Mouse (Mus musculus): ENCODE measurements at regions not wholly inside any gene's neighbourhood (a gene's known extent, or its start where the extent isn't known, plus 50 kb on each side); places are given as distances from the start of the nearest gene placed in this dataset.

DNA sequence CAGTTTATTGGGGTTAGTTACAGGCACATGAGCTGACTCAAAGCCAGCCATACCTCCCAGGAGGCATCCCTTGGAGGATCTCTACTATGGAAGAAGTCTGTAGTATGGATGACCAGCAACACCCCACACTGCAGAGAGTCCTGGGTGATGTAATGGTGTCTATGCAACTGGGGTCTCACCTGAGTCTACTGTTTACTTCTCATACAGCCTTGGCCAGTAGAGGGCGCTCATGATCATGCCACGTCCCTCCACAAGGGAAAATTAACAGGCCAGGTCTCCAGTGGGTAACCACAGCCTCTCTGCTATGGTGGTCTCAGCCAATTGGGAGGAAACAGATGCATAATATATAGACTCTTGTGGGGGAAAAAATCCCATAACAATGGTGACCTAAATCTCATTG is 111.7 kb downstream of the Cdh26 start:
- DNase-seq = no peak

DNA sequence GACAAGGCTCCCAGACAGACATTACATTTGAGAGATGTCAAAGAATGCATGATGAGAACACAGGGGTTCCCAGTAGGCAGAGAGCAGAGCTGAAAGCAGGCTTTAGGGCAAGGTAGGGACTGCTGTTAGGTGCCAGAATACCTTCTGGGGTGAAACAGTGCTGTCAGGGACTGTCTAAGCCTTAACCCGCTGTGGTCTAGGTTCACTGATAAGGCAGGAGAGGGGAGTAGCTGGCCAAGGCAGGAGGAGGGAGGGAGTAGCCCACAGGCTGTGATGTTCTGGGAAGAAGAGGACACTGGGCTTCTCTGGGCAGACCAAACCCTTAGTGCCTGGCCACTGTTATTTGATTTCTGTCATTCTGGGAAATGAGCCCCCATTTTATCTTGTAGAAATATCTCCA is 114.1 kb downstream of the Cdh26 start:
- no peak for DNase-seq

DNA sequence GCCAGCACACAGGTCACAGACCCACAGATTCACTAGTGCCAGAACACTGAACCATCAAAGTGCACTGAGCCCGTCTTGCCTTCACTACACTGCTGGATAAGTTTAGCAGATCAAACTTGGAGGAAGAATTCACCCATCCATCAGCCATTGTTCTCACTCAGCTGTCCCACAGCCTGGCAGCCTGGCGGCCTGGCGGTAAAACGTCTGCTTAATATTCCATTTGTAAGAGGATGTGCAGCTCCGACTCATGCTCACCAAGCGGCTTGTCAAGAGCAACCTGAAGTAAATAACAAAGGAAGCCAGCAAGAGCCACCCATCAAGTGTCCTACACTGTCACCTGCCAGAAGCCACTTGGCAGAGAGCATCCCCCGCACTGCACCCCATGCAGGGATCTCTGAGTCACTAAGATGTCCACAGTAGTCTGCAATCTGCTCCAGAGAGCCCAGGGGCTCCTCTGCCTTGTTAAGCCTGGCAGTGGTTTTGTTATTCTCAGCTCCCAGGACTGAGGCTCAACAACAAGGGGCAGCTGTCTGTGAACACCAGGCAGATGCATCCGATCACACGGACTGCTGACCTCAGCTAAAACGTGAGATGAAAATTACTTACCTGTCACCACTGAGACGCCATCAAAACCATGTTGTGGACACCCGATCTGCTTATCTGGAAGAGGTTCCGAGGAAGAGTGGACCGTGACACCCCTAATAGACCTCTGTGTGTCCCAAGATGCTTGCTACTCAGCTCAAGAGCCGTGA is 115.4 kb downstream of the Cdh26 start:
- no peak for DNase-seq

DNA sequence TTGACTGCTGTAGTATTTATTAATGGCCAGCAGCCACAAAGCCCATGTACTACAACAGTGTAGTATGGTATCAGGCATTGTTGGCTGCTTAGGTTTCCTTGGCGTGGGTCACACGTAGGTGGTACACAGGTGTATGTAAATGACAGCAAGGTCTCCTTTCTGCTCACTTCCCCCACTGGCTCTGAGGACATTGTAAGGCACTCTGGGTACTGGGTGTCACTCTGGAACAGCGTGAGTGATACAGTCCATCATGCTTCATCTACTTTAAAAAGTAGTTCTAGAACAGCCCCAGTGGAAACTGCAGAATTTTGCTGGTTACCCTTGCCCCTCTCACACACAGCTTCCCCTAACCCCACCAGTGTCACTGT is 116.0 kb downstream of the Cdh26 start:
- no peak for DNase-seq

DNA sequence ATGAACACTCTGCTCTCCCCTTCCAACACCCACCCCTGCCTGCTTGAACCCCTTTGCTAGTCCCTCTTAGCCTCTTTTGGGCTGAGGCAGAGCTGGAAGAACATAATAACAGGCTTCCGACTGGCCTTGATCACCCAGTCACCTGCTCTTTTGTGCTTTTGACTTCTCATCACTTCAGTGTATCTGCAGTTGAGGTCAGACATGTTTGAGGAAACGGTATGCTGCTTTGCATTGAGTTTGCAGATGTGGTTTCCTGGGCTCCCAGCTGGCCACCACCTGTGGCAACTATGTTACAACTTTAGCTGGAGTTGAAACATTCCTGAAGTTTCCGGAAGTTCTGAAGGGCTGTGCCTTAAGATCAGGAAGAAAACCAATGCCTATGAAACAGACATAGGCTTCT is 116.6 kb downstream of the Cdh26 start:
- no peak for DNase-seq

DNA sequence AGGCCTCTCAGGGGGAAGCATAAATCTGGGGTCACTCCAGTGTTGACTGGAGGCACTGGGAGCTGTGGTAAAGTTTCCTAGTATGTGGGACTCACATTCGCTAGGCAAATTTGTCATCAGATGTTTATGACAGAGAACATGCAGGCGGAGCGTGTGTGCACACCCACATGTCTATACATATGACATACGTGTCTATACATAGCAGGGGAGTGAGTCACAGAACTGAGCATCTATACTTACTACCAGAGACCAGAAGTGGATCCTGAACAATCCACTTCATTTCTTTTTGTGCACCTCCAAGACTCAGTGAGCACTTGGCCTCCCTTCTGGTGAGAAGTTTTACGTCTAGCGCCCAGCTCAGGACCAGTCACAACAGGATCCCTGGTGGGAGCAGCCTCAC is 118.6 kb downstream of the Cdh26 start:
- DNase-seq = no peak

DNA sequence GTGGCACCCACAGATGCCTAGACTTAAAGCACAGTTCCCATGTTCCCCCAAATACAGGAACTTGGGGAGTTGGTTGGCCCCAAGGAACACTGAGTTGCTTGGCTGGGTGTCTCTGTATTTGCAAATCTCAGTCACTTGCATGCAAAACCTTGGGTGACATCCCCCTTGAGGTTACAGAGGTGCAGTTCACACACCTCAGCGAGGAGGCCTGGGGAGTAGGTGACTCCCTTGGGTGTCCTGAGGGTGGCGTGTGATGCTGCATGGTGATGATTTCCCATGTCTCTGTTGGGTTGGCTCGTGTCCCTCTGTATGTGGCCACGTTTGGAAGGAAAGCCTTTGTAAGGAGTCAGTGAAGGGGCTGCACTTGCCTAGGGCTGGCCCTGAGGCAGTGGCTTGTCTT is 123.4 kb downstream of the Cdh26 start:
- DNase-seq = no peak

DNA sequence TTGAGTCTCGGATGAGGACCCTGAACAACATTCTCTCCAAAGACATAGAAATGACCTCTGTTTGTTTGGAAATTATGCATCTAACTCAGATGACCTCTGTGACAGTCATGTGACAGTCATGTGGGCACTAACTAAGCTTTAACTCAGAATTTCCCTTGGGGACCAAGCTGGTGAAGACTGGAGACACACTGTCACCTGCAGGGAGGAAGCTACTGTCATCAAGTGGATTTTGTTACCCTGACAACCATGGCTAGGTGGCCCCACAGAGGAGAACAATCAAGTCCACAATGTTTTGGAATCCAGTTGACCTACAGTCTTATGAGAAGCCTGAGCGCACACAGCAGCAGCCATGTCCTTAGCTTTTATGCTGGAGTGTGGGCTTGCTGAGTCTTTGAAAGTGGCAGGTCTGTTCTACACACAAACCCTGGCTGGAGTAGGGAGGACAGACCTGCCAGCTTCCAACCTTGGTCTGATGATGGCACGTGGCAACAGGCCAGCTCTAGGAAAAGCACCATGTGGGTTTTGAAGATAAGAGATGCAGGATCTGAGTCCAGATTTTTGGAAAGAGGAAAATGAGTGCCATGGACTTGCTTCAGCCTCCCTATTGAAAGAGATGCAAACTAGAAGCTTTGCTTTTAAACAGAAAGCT is 125.5 kb downstream of the Cdh26 start:
- DNase-seq = no peak

DNA sequence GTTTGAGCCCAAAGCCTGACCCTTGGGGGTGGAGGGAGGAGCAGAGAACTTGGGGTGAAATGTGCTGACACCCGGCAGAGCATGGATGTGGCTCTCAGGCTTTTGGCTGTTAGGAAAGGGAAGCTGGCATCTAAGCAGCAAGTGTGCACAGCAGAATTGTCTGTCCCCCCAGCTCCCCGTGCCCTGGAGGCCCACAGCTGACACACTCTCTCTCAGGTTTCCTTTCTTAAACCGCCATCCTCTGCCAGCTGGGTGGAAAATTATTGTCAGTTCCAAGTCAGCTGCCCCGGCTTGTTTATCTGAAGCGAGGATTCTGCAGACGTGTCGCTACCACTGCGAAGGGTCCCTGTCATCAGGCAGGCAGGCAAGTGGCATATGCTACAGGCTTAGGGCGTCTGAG is 127.6 kb downstream of the Cdh26 start:
- no peak for DNase-seq

DNA sequence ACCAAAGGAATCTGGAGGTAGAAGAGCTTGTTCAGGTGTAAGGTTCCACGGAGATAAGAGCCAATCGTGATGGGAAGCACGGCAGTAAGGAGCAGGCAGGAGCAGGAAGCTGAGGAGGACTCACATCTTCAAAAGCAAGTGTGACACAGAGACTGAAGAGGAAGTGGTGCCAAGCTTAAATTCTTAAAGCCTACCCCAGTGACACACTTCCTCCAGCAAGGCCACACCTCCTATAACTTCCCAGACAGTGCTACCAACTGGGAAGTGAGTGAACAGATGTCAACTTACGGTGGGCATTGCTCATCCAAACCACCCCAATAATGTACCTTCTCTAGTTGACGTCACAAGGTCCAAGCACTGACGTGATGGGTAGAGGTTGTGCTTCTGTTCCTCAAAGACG is 133.0 kb downstream of the Cdh26 start:
- no peak for DNase-seq

DNA sequence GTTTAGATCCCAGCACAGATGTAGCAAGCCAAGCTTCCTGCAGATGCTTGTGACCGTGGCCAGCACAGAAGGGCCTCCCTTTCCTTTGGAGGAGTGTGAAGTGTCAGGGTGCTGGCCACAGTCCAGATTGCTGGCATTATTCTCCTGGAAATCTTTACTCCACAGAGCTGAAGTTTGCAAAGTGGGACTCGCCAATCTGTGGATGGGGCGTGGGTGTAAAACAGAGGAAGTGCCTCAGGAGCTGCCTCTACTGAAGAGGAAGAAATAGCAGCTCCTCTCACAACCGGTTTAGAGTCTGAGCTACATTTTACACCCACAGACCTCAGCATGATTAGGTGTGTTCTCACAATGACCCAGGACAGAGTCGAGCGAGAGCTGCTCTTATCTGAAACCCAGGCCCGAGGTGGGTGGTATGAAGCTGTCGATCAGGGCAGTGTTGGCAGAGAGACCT is 135.1 kb downstream of the Cdh26 start:
- no peak for DNase-seq

DNA sequence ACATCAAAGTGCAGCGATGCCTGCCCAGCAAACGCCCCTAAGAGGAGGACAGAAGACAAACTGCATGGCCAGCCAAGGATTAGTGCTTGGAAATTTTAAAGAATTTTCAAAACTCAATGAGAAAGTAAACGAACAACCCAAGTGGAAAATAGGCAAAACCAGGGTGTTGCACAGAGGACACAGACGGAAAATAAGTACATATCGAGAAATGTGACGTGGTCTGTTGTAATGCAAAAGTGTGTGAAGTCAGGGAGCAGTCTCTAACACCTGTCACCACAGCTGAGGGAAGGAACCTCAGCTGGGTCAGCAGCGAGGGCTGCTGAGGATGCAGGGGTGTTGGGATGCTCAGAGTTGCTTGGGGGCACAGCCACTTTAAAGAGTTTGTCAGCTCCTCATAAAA is 137.2 kb downstream of the Cdh26 start:
- DNase-seq = no peak

DNA sequence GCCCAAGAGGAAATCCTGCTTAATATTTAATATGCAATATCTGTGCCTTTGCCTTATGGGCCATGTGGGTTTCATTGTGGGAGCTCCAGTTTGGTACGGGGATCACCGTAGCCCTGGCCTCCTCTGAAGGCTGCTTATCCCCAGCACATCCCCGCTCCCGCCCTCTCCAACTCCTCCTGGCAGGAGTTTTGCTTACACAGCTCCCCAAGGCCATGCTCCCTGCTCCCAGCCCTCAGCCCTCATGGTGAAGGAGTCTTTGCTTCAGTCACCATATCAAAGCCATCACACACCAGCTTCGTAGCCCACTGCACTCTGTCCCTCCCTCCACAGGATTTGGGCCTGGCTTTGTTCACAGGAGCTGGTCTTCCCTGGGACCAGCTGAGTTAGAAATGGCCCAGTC is 142.0 kb downstream of the Cdh26 start:
- DNase-seq = no peak

DNA sequence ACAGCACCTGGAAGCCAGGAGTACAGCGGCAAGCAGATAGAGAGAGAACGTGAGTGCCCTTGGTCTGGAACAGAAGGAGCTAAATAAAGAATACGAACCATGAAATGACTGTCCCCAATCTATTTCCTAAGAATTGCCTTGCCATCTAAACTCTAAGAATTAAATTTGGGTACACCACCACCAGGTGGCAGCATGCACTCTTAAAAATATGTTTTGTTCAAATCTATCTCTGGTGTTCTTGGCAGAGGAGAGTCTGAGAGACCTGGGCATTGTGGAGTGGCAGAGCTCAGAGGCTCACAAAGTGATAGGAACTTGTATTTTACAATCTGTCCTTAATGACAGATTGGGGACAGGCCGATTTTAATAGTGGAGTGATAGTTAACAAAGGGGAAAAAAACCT is 144.5 kb downstream of the Cdh26 start:
- DNase-seq = peak; percentile 39

DNA sequence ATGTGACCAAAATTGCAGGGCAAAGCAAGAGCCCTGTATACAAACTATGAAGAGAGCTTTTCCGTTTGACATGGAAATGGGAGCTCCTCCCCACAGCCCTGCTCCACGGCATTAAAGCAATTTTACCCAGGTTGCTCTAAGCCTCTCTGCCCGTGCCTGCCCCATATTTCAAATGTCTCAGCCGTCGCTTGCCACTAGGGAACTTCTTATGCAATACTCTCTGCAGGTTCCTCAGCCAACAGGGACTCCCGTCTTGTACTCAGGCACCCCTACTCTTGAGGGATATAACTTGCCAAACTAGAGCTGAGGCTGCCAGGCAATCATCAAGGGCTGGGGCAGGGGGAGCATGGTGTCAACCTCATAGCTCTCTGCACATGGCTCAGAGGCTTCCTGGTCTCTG is 145.1 kb downstream of the Cdh26 start:
- DNase-seq = no peak

DNA sequence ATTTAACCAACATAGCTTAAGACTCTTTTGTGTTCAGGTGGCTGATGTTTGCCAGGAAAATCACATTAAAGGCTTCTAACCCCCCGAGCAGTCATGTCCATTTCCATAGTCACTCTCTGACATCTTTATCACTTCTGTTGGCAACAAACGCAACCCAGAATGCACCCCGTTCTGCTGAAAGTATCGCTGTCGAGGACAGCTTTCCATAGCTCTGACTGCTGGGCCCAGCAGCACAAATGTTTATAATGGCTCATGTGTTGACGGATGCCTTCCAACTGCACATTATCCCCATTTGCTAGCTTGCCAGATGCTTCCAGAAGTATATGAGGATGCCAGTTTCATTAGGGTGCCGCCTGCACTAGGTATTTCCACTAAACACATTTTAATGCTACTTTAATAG is 145.7 kb downstream of the Cdh26 start:
- DNase-seq = no peak

DNA sequence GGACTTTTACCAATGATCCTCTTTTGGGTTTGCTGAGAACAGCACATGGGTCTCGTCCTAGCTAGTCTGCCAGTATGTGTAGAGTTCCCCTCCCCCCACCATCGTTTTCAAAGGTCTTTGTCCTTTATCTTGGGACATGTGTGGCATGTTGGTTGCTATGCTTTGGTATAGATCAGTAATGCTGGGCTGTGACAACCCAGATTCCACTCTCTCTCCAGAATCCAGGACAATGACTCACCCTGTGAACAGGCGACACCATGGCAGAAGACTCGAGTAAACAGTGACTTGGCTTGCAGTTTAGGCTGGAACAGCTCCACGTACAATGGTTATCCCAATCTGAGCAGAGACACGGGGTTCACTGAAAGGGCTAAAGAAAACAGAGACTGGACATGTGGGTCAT is 149.2 kb downstream of the Cdh26 start:
- no peak for DNase-seq

DNA sequence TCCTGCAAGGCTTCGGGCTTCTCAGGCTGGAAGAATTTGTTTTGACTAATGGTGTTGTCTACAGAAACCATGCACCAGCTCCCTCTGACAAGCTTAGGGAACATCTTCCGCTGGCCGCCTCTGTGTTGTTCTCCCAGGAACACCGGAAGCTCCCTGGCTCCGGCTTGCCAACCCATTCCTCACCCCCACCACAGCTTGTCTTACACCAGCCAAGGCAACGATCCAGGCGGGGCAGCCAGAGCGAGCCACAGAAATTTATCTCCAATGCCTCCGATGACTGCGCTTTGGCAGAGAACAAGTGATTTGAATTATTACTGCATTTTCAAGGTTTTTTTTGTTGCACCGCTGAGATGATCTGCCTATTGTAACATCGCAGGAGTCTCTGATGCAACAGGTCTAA is 151.0 kb downstream of the Cdh26 start:
- no peak for DNase-seq

DNA sequence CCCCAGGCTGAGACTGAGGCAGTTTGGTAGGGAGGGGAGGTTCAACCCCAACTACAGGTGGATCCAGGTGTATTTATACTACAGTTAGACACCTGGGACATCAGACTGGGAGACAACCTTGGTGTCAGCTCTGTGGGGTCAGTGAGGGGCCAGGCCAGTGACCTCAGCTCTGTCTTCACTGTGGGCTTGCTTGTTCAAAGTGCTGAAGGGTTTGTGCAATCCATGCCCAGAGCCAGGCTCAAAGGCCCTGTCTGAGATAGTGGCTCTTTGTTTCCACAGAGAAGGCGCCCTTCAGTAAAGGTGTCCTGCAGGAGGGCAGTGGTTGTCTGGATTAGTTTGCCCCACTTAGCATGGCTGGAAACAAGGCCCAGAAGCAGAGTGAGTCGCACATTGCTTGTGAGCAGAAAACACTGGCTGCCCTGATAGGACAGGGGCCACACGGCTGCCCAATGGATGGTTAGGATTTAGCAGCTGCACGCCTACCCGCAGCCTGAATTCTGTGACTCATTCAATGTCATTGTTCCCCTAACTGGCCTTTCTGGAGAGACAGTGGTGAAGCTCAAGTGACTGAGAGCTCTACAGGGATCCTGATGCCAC is 154.7 kb downstream of the Cdh26 start:
- no peak for DNase-seq

DNA sequence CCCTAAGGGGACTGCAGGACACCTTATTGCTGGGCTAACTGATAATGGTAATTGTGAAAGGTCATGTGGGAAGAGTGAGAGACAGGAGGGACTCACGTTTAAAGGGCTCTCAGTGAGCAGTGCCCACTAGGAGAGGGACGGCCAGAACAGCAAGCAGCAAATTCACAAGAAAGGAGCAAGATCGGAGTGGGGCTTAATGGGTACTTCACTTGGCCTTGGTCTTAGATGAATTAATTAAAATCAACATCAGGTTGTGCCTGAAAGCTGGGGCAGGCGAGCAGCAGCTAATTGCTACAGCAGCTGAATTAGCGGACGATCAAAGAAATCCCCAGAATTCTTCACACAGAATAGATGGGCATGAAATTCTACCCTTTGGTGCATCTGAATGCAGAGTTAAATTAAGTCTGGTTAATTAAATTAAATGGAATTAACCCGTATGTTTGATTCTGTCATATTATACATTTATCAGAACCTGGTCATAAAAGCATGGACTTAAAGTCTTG is 156.9 kb downstream of the Cdh26 start:
- DNase-seq = no peak

DNA sequence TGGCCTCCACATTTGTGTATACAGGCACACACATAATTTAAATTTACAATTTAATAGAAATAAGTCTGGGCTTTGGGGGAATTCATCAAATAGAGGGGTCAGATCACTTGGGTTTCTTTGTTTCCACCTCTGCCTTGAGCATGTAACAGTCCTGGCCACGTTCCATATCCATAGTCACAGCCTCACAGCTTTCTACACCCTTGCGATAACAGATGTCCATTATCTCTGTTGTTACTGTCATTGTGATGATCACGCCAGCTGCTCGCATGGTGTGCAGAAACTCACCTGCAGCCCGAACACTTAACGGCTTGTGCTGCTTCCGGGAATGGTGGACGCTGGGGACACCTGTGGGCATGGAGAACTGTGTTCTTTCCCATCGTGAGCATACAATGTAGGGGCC is 163.4 kb downstream of the Cdh26 start:
- DNase-seq = no peak

DNA sequence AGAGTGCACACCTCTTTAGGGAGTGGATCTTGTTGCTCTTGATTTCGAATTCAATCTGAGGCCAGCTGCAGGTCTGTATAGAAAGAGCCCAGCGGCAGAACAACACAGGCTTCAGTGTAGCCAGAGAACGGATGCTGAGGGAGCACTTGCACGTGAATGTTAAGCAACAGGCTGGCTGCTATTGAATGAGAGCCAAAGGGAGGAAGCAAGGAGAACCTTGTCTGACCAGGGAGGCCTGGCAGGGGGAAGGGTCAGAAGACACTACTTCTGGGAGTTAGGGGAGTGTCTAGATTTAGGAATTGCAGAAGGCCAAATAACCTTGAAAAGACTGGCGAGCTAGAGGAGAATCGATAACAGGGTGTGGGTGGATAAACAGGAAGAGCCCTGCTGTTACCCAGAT is 163.8 kb downstream of the Cdh26 start:
- DNase-seq = no peak

DNA sequence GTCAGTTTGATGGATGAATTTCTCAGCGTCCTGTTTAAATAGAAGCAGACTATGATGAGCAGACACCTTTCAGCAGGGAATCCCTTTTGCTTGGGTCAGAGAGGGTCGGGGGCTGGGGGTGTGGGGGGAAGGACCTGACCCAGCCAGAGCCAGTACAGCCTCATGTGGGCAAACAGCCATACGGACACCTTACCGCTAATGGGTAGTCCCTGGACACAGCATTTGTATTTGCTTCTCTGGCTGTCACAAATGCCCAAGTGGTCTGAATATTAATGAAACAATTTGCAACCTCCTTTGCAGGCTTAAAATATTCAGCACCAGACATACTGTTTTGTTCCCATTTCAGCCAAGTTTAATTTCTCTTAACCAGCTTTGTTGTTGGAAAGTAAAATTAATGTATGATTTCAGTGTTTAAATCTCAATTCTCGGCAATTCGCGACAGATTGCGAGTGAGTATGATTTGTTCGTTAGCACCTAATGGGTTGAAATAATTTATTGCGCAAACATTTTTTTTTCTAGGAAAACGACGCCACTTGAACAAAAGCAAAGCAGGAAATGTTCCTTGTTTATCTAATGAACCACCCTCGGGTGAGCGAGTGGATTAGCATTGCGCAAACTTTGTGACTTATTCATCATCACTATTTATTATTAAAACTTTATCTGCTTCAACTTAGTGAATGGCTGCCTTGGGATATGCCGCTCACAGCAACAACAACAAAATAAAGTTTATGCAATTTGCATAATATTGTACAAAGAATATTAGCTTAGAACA is 166.2 kb downstream of the Cdh26 start:
- no peak for DNase-seq

DNA sequence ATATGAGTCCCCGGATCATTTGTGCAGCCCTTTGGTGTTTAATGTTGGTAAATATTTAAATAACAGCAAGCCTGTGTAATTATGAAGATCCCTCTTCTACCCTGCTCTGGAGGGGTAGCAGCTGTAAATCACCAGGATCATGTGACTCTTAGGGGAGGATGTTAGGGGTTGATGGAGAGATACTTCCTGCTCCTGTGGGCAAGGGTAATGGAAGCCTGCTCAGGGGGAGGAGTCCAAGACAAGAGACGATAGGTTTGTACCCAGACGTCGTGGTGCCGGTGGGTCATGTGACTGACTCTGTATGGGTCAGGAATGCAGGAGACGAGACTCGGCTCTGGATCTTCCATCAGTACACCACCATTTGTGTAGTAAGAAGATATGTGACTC is 166.7 kb downstream of the Cdh26 start:
- no peak for DNase-seq

Measured in kidney, adult 11 months (tissue).